In the genomic region with DNA sequence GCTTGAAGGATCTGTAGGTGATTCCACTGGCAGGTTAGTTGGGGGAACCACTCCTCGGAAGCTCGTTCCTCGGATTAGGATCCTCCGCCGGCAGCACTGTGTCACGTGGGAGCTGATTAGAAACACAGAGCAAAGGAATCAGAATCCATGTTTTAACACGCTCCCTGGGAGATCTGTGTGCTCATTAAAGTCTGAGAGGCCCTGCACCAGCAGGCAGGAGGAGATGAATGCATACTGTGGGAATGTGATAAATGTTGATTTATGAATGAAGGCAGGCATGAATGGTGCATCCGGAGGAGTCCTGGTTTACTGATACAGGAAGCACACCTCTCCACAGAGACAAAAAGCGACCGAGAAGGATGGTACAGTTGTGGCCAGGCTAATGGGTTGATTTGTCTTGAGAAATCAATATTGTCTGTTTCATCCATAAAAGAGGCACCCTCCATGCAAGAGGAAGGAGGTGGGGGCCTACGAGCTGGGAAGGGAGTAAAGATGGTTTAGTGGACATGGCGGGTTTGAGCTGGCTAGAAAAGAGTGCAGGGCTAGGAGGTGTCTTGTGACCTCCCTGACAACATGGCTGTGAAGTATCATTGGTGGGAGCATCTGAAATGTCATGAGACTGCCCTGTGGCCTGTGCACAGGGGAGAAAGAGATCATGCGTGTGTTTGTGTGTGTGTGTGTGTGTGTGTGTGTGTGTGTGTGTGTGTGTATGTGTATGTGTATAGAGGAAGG, we compare ENCODE assay signal across 17 mouse cellular contexts.
DNase-seq lines count a peak whose midpoint lies in the region; ATAC-seq lines count a peak whose summit lies in the region.
"Had no signal": no experiment of that assay in that cellular context is flagged by ENCODE, and none has a peak within 500 bp of the region (broad histone marks: within the 10 kb centered on the region; RNA-seq: fewer than 3 reads in every experiment).

No protein-coding gene starts in this region.

- ATAC-seq in midbrain, embryonic 11.5 days (ENCODE audit: low FRiP score) = 0 out of 2 replicates have a peak, but pooled peaks have one; percentile 46
- ATAC-seq in midbrain, embryonic 13.5 days = peak; percentile 90
- ATAC-seq: CD4-positive, CD25-positive, alpha-beta regulatory T cell, adult 4 months; liver, postnatal 0 days had no signal

- H3K4me2 ChIP-seq in midbrain, embryonic 11.5 days = no peak overlapping the region
- no peak overlapping the region for H3K4me2 ChIP-seq in midbrain, embryonic 13.5 days (replicated peaks)

- H3K9ac ChIP-seq in midbrain, embryonic 11.5 days (ENCODE audit: low read length) = no peak overlapping the region
- H3K9ac ChIP-seq in midbrain, embryonic 13.5 days (replicated peaks) = no peak overlapping the region
- H3K9ac ChIP-seq: liver, postnatal 0 days had no signal

- H3K4me1 ChIP-seq in midbrain, embryonic 11.5 days (ENCODE audit: control insufficient read depth, insufficient read depth, low read length) = no peaks in the 10 kb centered on the region
- H3K4me1 ChIP-seq in midbrain, embryonic 10.5 days = no peaks in the 10 kb centered on the region
- H3K4me1 ChIP-seq in midbrain, embryonic 13.5 days (replicated peaks) = peaks cover 9% of the 10 kb centered on the region
- H3K4me1 ChIP-seq: megakaryocyte, embryonic 14.5 days had no signal

- H3K4me3 ChIP-seq in midbrain, embryonic 11.5 days (ENCODE audit: low read depth, low read length) = no peak overlapping the region
- no peak overlapping the region for H3K4me3 ChIP-seq in midbrain, embryonic 10.5 days
- no peak overlapping the region for H3K4me3 ChIP-seq in midbrain, embryonic 13.5 days (replicated peaks)
- H3K4me3 ChIP-seq: megakaryocyte, embryonic 14.5 days had no signal

- 73% methylated on average over 13 of the region's 13 CpGs for WGBS in midbrain, embryonic 11.5 days
- 88% methylated on average over 13 of the region's 13 CpGs for whole genome bisulfite sequencing in midbrain, embryonic 10.5 days
- WGBS in midbrain, embryonic 13.5 days = 42% methylated on average over 13 of the region's 13 CpGs

- no peaks in the 10 kb centered on the region for H3K9me3 ChIP-seq in midbrain, embryonic 11.5 days (ENCODE audit: control insufficient read depth, low read length)
- H3K9me3 ChIP-seq in midbrain, embryonic 10.5 days (replicated peaks) = no peaks in the 10 kb centered on the region
- no peaks in the 10 kb centered on the region for H3K9me3 ChIP-seq in midbrain, embryonic 13.5 days
- H3K9me3 ChIP-seq: megakaryocyte, embryonic 14.5 days had no signal

- H3K27me3 ChIP-seq in midbrain, embryonic 11.5 days (ENCODE audit: control insufficient read depth, insufficient read depth, low read length) = no peaks in the 10 kb centered on the region
- H3K27me3 ChIP-seq in midbrain, embryonic 10.5 days (ENCODE audit: low read depth, poor library complexity, severe bottlenecking) = no peaks in the 10 kb centered on the region
- no peaks in the 10 kb centered on the region for H3K27me3 ChIP-seq in midbrain, embryonic 13.5 days
- H3K27me3 ChIP-seq: megakaryocyte, embryonic 14.5 days had no signal

- DNase-seq in embryo, embryonic 11 days = peak; percentile 1
- DNase-seq in embryo, embryonic 10.5 days (ENCODE audit: low spot score) = no peak
- no peak for DNase-seq in midbrain, embryonic 11.5 days (ENCODE audit: low spot score, missing footprints)
- no peak for DNase-seq in midbrain, embryonic 10.5 days (ENCODE audit: low spot score)
- peak; percentile 62 for DNase-seq in retina, embryonic 14.5 days (ENCODE audit: low spot score)
- no peak for DNase-seq in spleen, postnatal 14 days (ENCODE audit: low spot score in 2 of 2)
- DNase-seq in right cerebral cortex, postnatal 4 days = no peak
- DNase-seq: cerebellum, adult 9-11 months; kidney, adult 11 months; kidney, postnatal 25 days; liver; liver, postnatal 0 days; lung, postnatal 14 days had no signal

- no peaks in the 10 kb centered on the region for H3K36me3 ChIP-seq in midbrain, embryonic 11.5 days (ENCODE audit: control insufficient read depth, insufficient read depth, low read length)
- H3K36me3 ChIP-seq in midbrain, embryonic 10.5 days = no peaks in the 10 kb centered on the region
- no peaks in the 10 kb centered on the region for H3K36me3 ChIP-seq in midbrain, embryonic 13.5 days
- H3K36me3 ChIP-seq: G1E had no signal

- H3K27ac ChIP-seq in midbrain, embryonic 11.5 days (ENCODE audit: low read depth, low read length) = no peak overlapping the region
- no peak overlapping the region for H3K27ac ChIP-seq in midbrain, embryonic 10.5 days (replicated peaks)
- peak overlapping the region; percentile 48; the same call in 1 of the 2 replicates for H3K27ac ChIP-seq in midbrain, embryonic 13.5 days

Comparison
In these comparisons a context has a peak if more than half of its experiments do, and no peak if none do; other contexts are left out.
1. DNase-seq: peak in embryo, embryonic 11 days (single experiment) and retina, embryonic 14.5 days (single experiment); none in embryo, embryonic 10.5 days (single experiment), midbrain, embryonic 11.5 days (single experiment), midbrain, embryonic 10.5 days (single experiment), spleen, postnatal 14 days (0 of 2) and right cerebral cortex, postnatal 4 days (single experiment).